Mouse (Mus musculus): Measurements from ENCODE around the gene Kat6b. TPM values are rescaled to one million over a fixed set of nuclear protein-coding genes. Genes with fewer than 3 reads are reported as not detected.
A peak's percentile ranks its signal among the peaks of the same experiment; 100 is the strongest.

The Kat6b gene
- polyA plus RNA-seq, 1 experiment, result 9.5 TPM

GRCm38 (mm10) chr14:21536485-21537181 lies 55.4 kb downstream of the Kat6b start:
- TF ChIP-seq CTCF (conservative IDR thresholded peaks at IDR 0.05; ENCODE audit: insufficient read depth, insufficient read length, low read depth, low read length) (no peak), POLR2A (IDR thresholded peaks at IDR 0.05; ENCODE audit: low read depth, low read length) (no peak)
- WGBS, result 83% methylated on average over 11 of the region's 11 CpGs

GRCm38 (mm10) chr14:21537838-21538237 lies 56.6 kb downstream of the Kat6b start:
- 87% methylated on average over 3 of the region's 3 CpGs for WGBS
- Histone ChIP-seq H3K27ac (ENCODE audit: insufficient read depth, low read depth, low read length) (no peak overlapping the region), H3K4me3 (ENCODE audit: insufficient read depth, low read depth, low read length) (no peak overlapping the region), H3K36me3 (ENCODE audit: control insufficient read depth, insufficient read depth, low read length) (no peaks in the 10 kb centered on the region), H3K4me1 (ENCODE audit: control insufficient read depth, insufficient read depth, low read length) (no peaks in the 10 kb centered on the region), H3K27me3 (replicated peaks; ENCODE audit: control insufficient read depth, insufficient read depth, low read length) (no peaks in the 10 kb centered on the region)
- DNase-seq, result no peak
- no peak for TF ChIP-seq POLR2A (IDR thresholded peaks at IDR 0.05; ENCODE audit: low read depth, low read length)
- TF ChIP-seq CTCF (conservative IDR thresholded peaks at IDR 0.05; ENCODE audit: insufficient read depth, insufficient read length, low read depth, low read length), result no peak

More at GRCm38 (mm10) chr14:21536485-21537181, 55.4 kb downstream of the Kat6b start:
- Histone ChIP-seq H3K36me3 (ENCODE audit: control insufficient read depth, insufficient read depth, low read length) (no peaks in the 10 kb centered on the region), H3K27ac (ENCODE audit: insufficient read depth, low read depth, low read length) (no peak overlapping the region), H3K4me1 (ENCODE audit: control insufficient read depth, insufficient read depth, low read length) (no peaks in the 10 kb centered on the region), H3K4me3 (ENCODE audit: insufficient read depth, low read depth, low read length) (no peak overlapping the region), H3K27me3 (replicated peaks; ENCODE audit: control insufficient read depth, insufficient read depth, low read length) (no peaks in the 10 kb centered on the region)
- DNase-seq, result peak; percentile 35

- H3K36me3 ChIP-seq (ENCODE audit: control insufficient read depth, insufficient read depth, low read length), result no peaks in the 10 kb centered on the region
- no peak overlapping the region for H3K27ac ChIP-seq (ENCODE audit: insufficient read depth, low read depth, low read length)
- TF ChIP-seq POLR2A (IDR thresholded peaks at IDR 0.05; ENCODE audit: low read depth, low read length) (no peak), CTCF (conservative IDR thresholded peaks at IDR 0.05; ENCODE audit: insufficient read depth, insufficient read length, low read depth, low read length) (no peak)
- H3K4me1 ChIP-seq (ENCODE audit: control insufficient read depth, insufficient read depth, low read length), result no peaks in the 10 kb centered on the region; the same call in 1 of the 2 replicates
- no peaks in the 10 kb centered on the region for H3K27me3 ChIP-seq (replicated peaks; ENCODE audit: control insufficient read depth, insufficient read depth, low read length)
- no peak overlapping the region for H3K4me3 ChIP-seq (ENCODE audit: insufficient read depth, low read depth, low read length)
- WGBS, result 84% methylated on average over 3 of the region's 3 CpGs
- DNase-seq, result no peak
Observed at GRCm38 (mm10) chr14:21539731-21540130, 58.5 kb downstream of the Kat6b start.

GRCm38 (mm10) chr14:21540361-21540760 lies 59.1 kb downstream of the Kat6b start:
- no peaks in the 10 kb centered on the region for H3K27me3 ChIP-seq (replicated peaks; ENCODE audit: control insufficient read depth, insufficient read depth, low read length)
- WGBS, result 67% methylated on average over 3 of the region's 3 CpGs
- H3K27ac ChIP-seq (ENCODE audit: insufficient read depth, low read depth, low read length), result no peak overlapping the region
- H3K4me3 ChIP-seq (ENCODE audit: insufficient read depth, low read depth, low read length), result no peak overlapping the region
- TF ChIP-seq POLR2A (IDR thresholded peaks at IDR 0.05; ENCODE audit: low read depth, low read length), result no peak
- no peak for TF ChIP-seq CTCF (conservative IDR thresholded peaks at IDR 0.05; ENCODE audit: insufficient read depth, insufficient read length, low read depth, low read length)
- peaks cover 2% of the 10 kb centered on the region; the same call in 1 of the 2 replicates for H3K4me1 ChIP-seq (ENCODE audit: control insufficient read depth, insufficient read depth, low read length)
- no peaks in the 10 kb centered on the region for H3K36me3 ChIP-seq (ENCODE audit: control insufficient read depth, insufficient read depth, low read length)
- no peak for DNase-seq

GRCm38 (mm10) chr14:21545529-21545928 lies 64.3 kb downstream of the Kat6b start:
- no peak overlapping the region for H3K27ac ChIP-seq (ENCODE audit: insufficient read depth, low read depth, low read length)
- no peaks in the 10 kb centered on the region for H3K36me3 ChIP-seq (ENCODE audit: control insufficient read depth, insufficient read depth, low read length)
- H3K4me3 ChIP-seq (ENCODE audit: insufficient read depth, low read depth, low read length), result no peak overlapping the region
- no peak for DNase-seq
- TF ChIP-seq POLR2A (IDR thresholded peaks at IDR 0.05; ENCODE audit: low read depth, low read length), result no peak
- no peak for TF ChIP-seq CTCF (conservative IDR thresholded peaks at IDR 0.05; ENCODE audit: insufficient read depth, insufficient read length, low read depth, low read length)
- no peaks in the 10 kb centered on the region for H3K27me3 ChIP-seq (replicated peaks; ENCODE audit: control insufficient read depth, insufficient read depth, low read length)
- WGBS, result 65% methylated on average over 4 of the region's 4 CpGs
- peaks cover 4% of the 10 kb centered on the region; the same call in 1 of the 2 replicates for H3K4me1 ChIP-seq (ENCODE audit: control insufficient read depth, insufficient read depth, low read length)

GRCm38 (mm10) chr14:21546351-21546750 lies 65.1 kb downstream of the Kat6b start:
- no peak for DNase-seq
- WGBS, result 69% methylated on average over 3 of the region's 3 CpGs
- Histone ChIP-seq H3K27me3 (replicated peaks; ENCODE audit: control insufficient read depth, insufficient read depth, low read length) (no peaks in the 10 kb centered on the region), H3K27ac (ENCODE audit: insufficient read depth, low read depth, low read length) (no peak overlapping the region), H3K4me1 (ENCODE audit: control insufficient read depth, insufficient read depth, low read length) (peaks cover 4% of the 10 kb centered on the region; the same call in 1 of the 2 replicates), H3K4me3 (ENCODE audit: insufficient read depth, low read depth, low read length) (no peak overlapping the region), H3K36me3 (ENCODE audit: control insufficient read depth, insufficient read depth, low read length) (no peaks in the 10 kb centered on the region)
- TF ChIP-seq CTCF (conservative IDR thresholded peaks at IDR 0.05; ENCODE audit: insufficient read depth, insufficient read length, low read depth, low read length) (no peak), POLR2A (IDR thresholded peaks at IDR 0.05; ENCODE audit: low read depth, low read length) (no peak)

GRCm38 (mm10) chr14:21547297-21547696 lies 66.1 kb downstream of the Kat6b start:
- H3K4me3 ChIP-seq (ENCODE audit: insufficient read depth, low read depth, low read length), result no peak overlapping the region
- WGBS, result 57% methylated on average over 7 of the region's 7 CpGs
- no peaks in the 10 kb centered on the region for H3K36me3 ChIP-seq (ENCODE audit: control insufficient read depth, insufficient read depth, low read length)
- TF ChIP-seq POLR2A (IDR thresholded peaks at IDR 0.05; ENCODE audit: low read depth, low read length), result no peak
- no peak for TF ChIP-seq CTCF (conservative IDR thresholded peaks at IDR 0.05; ENCODE audit: insufficient read depth, insufficient read length, low read depth, low read length)
- peaks cover 4% of the 10 kb centered on the region; the same call in 1 of the 2 replicates for H3K4me1 ChIP-seq (ENCODE audit: control insufficient read depth, insufficient read depth, low read length)
- H3K27me3 ChIP-seq (replicated peaks; ENCODE audit: control insufficient read depth, insufficient read depth, low read length), result no peaks in the 10 kb centered on the region
- no peak for DNase-seq
- no peak overlapping the region for H3K27ac ChIP-seq (ENCODE audit: insufficient read depth, low read depth, low read length)

Data from kidney, adult 2 months (tissue).